Mouse (Mus musculus): ENCODE measurements around the gene Pycard.

GRCm38 (mm10) chr7:127952864-127953581 is 40.6 kb downstream of the Pycard start:
- TF ChIP-seq CTCF (IDR thresholded peaks at IDR 0.05; ENCODE audit: low read depth, low read length) (no peak), POLR2A (IDR thresholded peaks at IDR 0.05; ENCODE audit: extremely low read depth, insufficient read depth, low read length) (no peak)

Measured in liver, adult 2 months (tissue).